Mouse (Mus musculus): ENCODE results near the gene St6galnac6.

DNA sequence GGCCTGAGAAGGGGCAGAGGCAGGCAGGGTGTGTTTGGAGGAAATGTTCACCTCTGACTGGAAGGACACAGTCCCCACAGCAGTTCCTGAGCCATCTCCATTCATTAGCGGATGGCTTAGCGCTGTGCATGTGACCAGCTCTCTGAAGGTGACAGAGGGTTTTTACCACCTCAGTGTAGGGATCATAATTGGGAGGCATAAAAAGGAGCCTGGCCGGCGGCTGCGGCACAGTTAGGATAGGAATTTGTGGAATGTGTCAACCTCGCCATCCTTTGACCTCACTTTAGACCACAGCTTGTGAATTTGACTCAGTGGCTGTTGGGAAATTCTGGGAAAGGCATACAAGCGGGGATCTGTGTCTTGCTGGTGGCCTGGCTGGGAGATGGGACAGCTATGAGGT is 54.3 kb downstream of the St6galnac6 start:
- no peak for TF ChIP-seq POLR2A (IDR thresholded peaks at IDR 0.05; ENCODE audit: borderline replicate concordance, low read depth, low read length)
- TF ChIP-seq CTCF (IDR thresholded peaks at IDR 0.05; ENCODE audit: low read depth, low read length) = no peak
